Mouse (Mus musculus) spleen, adult 18-20 months (tissue): ENCODE measurements around the gene Mss51.

Experiments used
- DNase-seq, 2 experiments: peaks; one replicate each; pipeline ENCODE4 v3.0.0; 2022; ENCODE audit warnings: mixed read lengths in 2 of 2

The Mss51 gene

GRCm38 (mm10) chr14:20496603-20497002 is at the start of gene Mss51:
Gene Mss51 (minus strand): TSS chr14:20496901.
- no peak for DNase-seq

GRCm38 (mm10) chr14:20546415-20546814 is 49.7 kb upstream of the Mss51 start, which contains the start of gene Ppp3cb:
Gene Ppp3cb (minus strand): TSS chr14:20546573.
- DNase-seq = peak; percentile 72 to 73

DNA sequence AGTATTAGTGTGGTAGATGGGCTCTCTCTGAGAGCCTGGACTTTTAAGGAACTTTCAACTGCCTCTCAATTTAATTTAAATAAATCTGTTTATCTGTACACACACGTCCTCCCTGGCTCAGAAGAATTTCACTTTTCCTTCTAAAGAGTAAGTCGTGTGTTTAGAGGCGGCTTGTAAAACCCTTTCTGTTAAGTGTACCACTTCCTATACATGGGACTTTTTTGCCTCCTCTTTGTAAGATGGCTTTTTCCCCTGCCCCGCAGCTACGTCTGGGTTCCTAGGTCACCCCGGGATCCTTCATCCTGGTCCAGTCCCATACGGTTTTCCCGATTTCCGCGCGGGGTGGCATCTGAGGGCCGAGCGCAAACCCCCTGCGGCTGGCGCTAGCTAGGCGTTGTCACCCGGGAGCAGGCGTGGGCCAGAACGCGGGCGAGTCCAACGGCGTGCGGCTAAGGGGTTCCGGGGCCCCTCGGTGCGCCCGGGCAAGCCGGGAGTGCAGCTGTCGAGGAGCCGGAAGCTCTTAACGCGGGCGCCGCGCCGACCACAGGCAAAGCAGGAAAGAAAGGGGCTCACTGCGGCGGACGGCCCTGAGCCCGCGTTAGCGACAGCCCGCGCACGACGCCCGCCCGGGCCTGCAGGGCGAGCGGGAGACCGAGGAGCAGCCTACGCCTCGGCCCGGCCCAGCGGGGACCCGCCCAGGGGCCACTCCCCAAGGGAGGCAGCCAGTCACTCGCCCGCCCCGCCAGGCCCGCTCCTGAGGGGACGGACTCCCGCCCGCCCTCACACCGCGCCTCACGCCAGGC is 49.0 kb upstream of the Mss51 start:
- DNase-seq = peak; percentile 81 to 82

- DNase-seq = no peak
These were observed 48.0 kb upstream of the Mss51 start for GRCm38 (mm10) chr14:20544467-20545411.

DNA sequence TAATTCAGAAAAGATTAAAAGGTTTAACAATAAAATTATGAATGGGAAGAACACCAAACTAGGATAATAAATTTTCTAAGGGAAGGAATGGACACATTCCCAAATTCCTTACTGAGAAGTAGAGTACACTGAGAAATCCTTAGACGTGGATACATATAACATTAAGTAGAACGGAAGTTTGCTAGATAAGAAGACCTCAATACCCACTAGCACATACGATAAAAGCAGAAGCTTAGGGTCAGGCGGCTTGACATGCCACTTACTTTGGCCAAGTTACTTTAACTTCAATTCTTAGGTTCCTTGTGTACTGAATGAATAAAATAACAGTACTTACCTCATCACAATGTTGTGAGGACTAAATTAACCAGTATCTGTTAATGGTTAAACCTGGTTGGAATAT is 32.9 kb upstream of the Mss51 start:
- no peak for DNase-seq

DNA sequence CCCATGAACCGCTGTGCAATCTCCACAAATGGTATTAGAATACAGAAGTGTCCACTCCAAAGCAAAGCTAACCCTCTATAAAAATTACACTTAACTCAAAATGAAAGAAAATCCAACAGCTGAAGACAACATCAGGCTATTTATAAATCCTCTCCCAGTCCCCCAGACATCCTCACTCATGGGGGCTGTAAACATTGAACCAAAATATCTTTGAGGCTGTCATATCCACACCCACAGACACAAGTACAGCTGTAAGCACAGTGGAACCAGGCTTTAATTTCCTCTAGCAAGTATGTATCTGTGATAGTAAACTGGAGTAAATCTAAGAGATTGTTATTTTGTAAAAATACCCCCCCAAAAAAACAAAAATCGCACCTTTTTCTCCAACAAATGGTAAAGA is 23.5 kb upstream of the Mss51 start:
- DNase-seq = no peak

GRCm38 (mm10) chr14:20508424-20508823 is 11.7 kb upstream of the Mss51 start:
- DNase-seq = no peak

DNA sequence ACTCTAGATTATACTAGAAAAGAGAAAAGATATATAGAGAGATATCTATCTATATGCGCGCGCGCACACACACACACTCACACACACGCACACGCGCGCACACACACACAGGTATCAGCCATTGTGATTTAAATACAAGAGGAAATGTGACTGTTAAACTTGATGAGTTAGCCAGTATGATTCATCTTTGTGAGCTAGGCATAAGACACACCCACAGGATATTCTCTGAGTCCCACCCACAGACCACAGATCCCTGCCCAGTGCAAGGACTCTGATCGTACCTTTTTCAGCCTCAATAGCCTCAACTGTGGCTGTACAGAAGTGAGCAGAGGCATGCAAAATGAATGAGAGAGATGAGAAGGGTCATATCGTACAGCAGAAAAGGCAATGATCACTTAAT is 6.3 kb upstream of the Mss51 start:
- DNase-seq = no peak

DNA sequence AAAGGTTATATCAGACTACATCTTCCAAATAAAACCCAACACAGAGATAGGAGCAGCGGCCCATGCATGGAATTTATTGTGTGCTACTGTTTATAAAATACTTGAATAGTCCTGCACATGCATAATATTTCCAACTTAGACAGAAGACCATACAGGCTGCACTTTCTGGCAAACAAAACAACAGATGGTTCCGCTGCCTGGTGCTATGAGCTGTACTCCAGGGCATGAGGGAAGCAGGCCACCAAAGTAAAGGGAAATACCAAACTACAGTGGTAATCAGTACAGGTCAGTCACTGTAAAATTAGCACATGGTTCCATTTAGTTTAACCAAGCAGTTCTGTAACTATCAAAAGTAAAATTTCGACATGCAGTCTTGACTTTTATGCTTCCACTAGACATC is 3.3 kb upstream of the Mss51 start:
- DNase-seq = no peak

- DNase-seq = no peak
These were observed 10.7 kb downstream of the Mss51 start for GRCm38 (mm10) chr14:20486031-20486430.

GRCm38 (mm10) chr14:20482051-20482751 is 14.5 kb downstream of the Mss51 start:
- DNase-seq = no peak

GRCm38 (mm10) chr14:20481211-20481610 is 15.5 kb downstream of the Mss51 start:
- DNase-seq = no peak

- DNase-seq = no peak
These were observed 16.5 kb downstream of the Mss51 start for GRCm38 (mm10) chr14:20480195-20480579.

- peak; percentile 60 to 75 for DNase-seq
These were observed 17.2 kb downstream of the Mss51 start, which contains the start of gene Anxa7 for GRCm38 (mm10) chr14:20479291-20480194. Gene Anxa7 (minus strand): TSS chr14:20480133.

- peak; percentile 7 to 27 for DNase-seq
These were observed 17.9 kb downstream of the Mss51 start for GRCm38 (mm10) chr14:20478801-20479200.

- no peak for DNase-seq
These were observed 18.3 kb downstream of the Mss51 start for GRCm38 (mm10) chr14:20478385-20478784.

DNA sequence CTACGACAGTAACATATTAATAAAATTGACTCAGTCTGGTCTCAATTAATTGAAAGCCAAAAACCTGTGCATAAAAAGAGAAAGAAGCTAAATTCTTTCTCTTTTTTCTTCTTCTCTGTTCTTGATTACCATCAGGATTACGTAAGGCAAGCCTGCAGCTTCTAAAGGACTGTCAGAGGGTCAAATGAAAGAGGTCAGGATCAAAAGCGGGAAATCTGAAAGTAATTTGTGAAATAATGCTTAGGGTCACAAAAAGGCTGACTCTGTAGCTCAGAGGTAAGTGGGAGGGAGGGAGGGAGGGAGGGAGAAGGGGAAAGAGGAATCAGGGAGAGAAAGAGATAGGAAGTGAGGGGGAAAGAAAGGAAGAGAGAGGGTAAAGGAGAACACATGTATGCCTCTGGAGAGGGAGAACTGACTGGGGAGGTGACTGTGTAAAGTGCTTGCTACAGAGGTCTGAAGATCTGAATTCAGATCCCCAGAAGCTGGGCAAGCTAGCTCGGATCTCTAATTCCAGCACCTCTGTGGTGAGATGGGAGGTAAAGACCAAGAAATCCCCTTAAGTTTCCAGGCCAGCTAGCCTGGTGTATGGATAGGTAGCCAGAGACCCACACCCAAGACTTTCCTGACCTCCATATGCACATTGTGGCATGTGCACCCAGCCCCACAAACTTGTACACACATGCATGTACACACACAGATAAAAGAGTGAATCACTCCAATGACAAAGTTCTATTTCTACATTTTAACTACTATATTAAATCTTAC is 19.3 kb downstream of the Mss51 start:
- no peak for DNase-seq

- DNase-seq = no peak
These were observed 36.5 kb downstream of the Mss51 start for GRCm38 (mm10) chr14:20460216-20460615.

DNA sequence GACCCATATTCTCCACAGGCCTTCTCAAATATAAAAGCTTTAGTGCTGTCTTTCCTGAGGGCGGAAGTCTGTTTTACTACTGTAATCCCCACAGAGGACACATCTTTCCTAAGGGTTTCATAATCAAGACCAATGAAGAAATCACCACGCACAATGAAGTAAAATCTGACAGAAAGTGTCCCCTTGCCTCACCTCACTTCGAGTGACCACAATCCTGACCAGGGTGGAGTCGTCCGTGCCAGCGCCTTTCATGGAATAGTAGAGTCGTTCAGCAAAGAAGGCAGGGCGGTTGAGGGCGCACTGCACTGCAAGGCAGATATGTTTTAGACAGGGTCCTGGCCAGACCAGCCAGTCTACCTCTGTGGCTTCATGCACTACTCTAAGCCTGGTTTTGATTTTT is 38.3 kb downstream of the Mss51 start:
- no peak for DNase-seq

GRCm38 (mm10) chr14:20452929-20453328 is 43.8 kb downstream of the Mss51 start:
- DNase-seq = no peak

GRCm38 (mm10) chr14:20451765-20452331 is 44.9 kb downstream of the Mss51 start, which contains the start of gene Cfap70:
Gene Cfap70 (minus strand): TSS chr14:20452226.
- peak in 1 of 2 experiments; percentile 10 for DNase-seq
